Mouse (Mus musculus) liver, embryonic 14.5 days (tissue): ENCODE measurements around the gene Efcab5.

Experiments used
- CTCF ChIP-seq: IDR thresholded peaks from 2 replicates; pipeline ENCODE4 v1.5.1; 2016; ENCODE audit warnings: antibody characterized with exemption, low read depth, control low read depth
- EP300 ChIP-seq: IDR thresholded peaks from 2 replicates; pipeline ENCODE4 v1.6.1; 2016; ENCODE audit warnings: antibody characterized with exemption, low read depth

- TF ChIP-seq CTCF, result no peak
- no peak for TF ChIP-seq EP300
Measured at GRCm38 (mm10) chr11:77184926-77185325, 3.8 kb downstream of the Efcab5 start.
